ENCODE assay signal across 13 mouse cellular contexts in the genomic region with DNA sequence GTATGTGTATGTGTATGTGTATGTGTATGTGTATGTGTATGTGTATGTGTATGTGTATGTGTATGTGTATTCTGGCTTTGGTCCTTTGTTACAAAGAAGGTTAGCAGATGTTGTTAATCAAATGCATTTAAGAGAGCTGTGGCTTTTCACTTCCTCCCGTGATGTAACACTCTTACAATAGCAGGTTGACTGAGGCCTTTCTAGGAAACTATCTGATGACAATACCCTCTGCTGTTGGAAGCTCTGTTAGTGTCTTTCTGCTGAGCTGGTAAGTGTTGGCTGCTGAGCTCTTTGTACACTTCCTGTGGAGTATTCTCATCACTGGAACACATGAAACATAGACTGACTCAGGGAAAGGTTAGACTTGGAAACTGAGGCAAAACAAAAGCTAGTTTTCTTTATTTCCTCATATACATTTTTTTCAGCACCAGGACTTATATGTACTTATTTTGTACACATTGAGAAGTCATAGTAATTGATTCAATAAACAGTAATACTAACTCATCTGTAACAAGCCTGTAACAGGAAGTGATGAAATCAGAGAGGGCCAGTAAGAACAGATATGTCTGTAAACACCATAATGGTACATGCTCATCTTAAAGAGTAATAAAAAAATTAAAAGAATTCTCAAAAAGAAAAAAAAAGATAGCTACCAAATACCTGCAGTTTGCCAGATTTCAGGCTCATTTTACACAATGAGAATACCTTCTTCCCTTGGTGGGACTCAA. TPM values are rescaled to one million over a fixed set of nuclear protein-coding genes. Genes with fewer than 3 reads are reported as not detected.
DNase-seq lines count a peak whose midpoint lies in the region; ATAC-seq lines count a peak whose summit lies in the region.
"Had no signal": no experiment of that assay in that cellular context is flagged by ENCODE, and none has a peak within 500 bp of the region (broad histone marks: within the 10 kb centered on the region; RNA-seq: fewer than 3 reads in every experiment).

No protein-coding gene starts in this region.

- no peak overlapping the region for H3K27ac ChIP-seq in heart, embryonic 11.5 days (ENCODE audit: low read depth, low read length)
- no peak overlapping the region for H3K27ac ChIP-seq in neural tube, embryonic 13.5 days (replicated peaks)
- H3K27ac ChIP-seq: limb, embryonic 15.5 days; midbrain, embryonic 12.5 days had no signal

- intact Hi-C loops in left cerebral cortex, postnatal 4 days (cut with DNase I) = no loop called here

- H3K9me3 ChIP-seq in heart, embryonic 11.5 days (replicated peaks; ENCODE audit: control insufficient read depth, low read length) = no peaks in the 10 kb centered on the region
- no peaks in the 10 kb centered on the region for H3K9me3 ChIP-seq in neural tube, embryonic 13.5 days
- H3K9me3 ChIP-seq: limb, embryonic 15.5 days; midbrain, embryonic 12.5 days had no signal

- peak; percentile 40 to 56 for DNase-seq in heart, adult 9 months (ENCODE audit: low spot score in 2 of 2)
- DNase-seq in neural tube, embryonic 10.5 days (ENCODE audit: extremely low spot score, low spot score) = no peak
- DNase-seq in c-Kit-positive CD71-negative TER-119-negative erythroid progenitor cells, embryonic 14.5 days (ENCODE audit: low read depth) = peak; percentile 36
- DNase-seq in skeletal muscle tissue, adult 2 months (ENCODE audit: low read depth, low spot score) = peak; percentile 23
- DNase-seq in left cerebral cortex, postnatal 4 days = no peak
- DNase-seq in right cerebral cortex, postnatal 4 days = no peak
- DNase-seq: kidney, adult 18-20 months had no signal

- no peaks in the 10 kb centered on the region for H3K36me3 ChIP-seq in heart, embryonic 11.5 days (ENCODE audit: control insufficient read depth, insufficient read depth, low read length)
- no peaks in the 10 kb centered on the region for H3K36me3 ChIP-seq in neural tube, embryonic 13.5 days
- H3K36me3 ChIP-seq: limb, embryonic 15.5 days; midbrain, embryonic 12.5 days had no signal

- 50% methylated on average over 1 of the region's 1 CpGs for WGBS in heart, embryonic 11.5 days (ENCODE audit: insufficient replicate concordance)
- whole genome bisulfite sequencing in neural tube, embryonic 13.5 days = 18% methylated on average over 1 of the region's 1 CpGs

- ATAC-seq in heart, embryonic 11.5 days (replicated peaks; ENCODE audit: insufficient number of reproducible peaks, low FRiP score, low TSS enrichment) = no peak
- ATAC-seq in neural tube, embryonic 13.5 days (ENCODE audit: low read depth) = no peak

- H3K9ac ChIP-seq in heart, embryonic 11.5 days (ENCODE audit: low read depth, low read length) = no peak overlapping the region
- H3K9ac ChIP-seq in neural tube, embryonic 13.5 days = 0 out of 2 replicates have a peak overlapping the region, but pooled peaks have one; percentile 3
- H3K9ac ChIP-seq: limb, embryonic 15.5 days; midbrain, embryonic 12.5 days had no signal

- H3K4me3 ChIP-seq in heart, embryonic 11.5 days (ENCODE audit: low read depth, low read length) = no peak overlapping the region
- no peak overlapping the region for H3K4me3 ChIP-seq in neural tube, embryonic 13.5 days
- H3K4me3 ChIP-seq: limb, embryonic 15.5 days; midbrain, embryonic 12.5 days had no signal

- no peaks in the 10 kb centered on the region for H3K27me3 ChIP-seq in heart, embryonic 11.5 days (ENCODE audit: control insufficient read depth, insufficient read depth, low read length)
- H3K27me3 ChIP-seq in neural tube, embryonic 13.5 days = no peaks in the 10 kb centered on the region
- H3K27me3 ChIP-seq: limb, embryonic 15.5 days; midbrain, embryonic 12.5 days had no signal

- H3K4me1 ChIP-seq in heart, embryonic 11.5 days (ENCODE audit: control insufficient read depth, insufficient read depth, low read length) = peaks cover 13% of the 10 kb centered on the region
- H3K4me1 ChIP-seq in neural tube, embryonic 13.5 days (replicated peaks) = no peaks in the 10 kb centered on the region
- H3K4me1 ChIP-seq: limb, embryonic 15.5 days had no signal

- H3K4me2 ChIP-seq in heart, embryonic 11.5 days = no peak overlapping the region
- H3K4me2 ChIP-seq in neural tube, embryonic 13.5 days = no peak overlapping the region
- H3K4me2 ChIP-seq: limb, embryonic 15.5 days; midbrain, embryonic 12.5 days had no signal

RNA-seq across cellular contexts. Expression of a gene that starts 2.9 kb away (rescaled TPM):
- polyA plus RNA-seq in heart, embryonic 11.5 days (2014; fragmentation: Nextera tagmentation; extraction: Ambion mirVana) = not detected in 2 replicates
- polyA plus RNA-seq in neural tube, embryonic 13.5 days (2015; fragmentation: Nextera tagmentation; extraction: Ambion mirVana) = not detected in 2 replicates
- total RNA-seq in left cerebral cortex, postnatal 4 days (2021) = not detected
- total RNA-seq: heart, postnatal 10 days had no signal
- polyA plus RNA-seq: limb, embryonic 15.5 days; midbrain, embryonic 12.5 days; small intestine, adult 2 months had no signal

Comparison
In these comparisons a context has a peak if more than half of its experiments do, and no peak if none do; other contexts are left out.
1. DNase-seq: peak in heart, adult 9 months (2 of 2), c-Kit-positive CD71-negative TER-119-negative erythroid progenitor cells, embryonic 14.5 days (single experiment) and skeletal muscle tissue, adult 2 months (single experiment); none in neural tube, embryonic 10.5 days (single experiment), left cerebral cortex, postnatal 4 days (single experiment) and right cerebral cortex, postnatal 4 days (single experiment).